Mouse (Mus musculus): ENCODE measurements around the gene Plaur.

DNA sequence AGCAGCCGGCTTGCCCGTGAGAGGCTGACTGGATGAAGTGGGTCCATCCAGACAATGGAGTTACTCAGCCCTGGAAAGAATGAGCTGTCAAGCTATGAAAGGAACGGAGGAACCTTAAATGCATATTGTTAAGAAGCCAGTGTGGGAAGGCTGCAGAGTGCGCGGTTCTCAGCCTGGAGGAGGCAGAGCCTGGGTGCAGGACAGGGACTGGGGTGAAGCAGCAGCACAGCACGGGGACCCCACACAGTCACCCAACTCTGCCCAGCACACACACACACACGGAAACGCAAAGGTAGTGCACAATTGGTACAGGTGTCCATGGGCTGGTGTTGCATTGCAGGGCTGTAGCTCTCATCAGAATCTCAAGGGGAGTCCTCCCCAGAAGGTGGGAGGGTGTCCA lies 42.7 kb upstream of the Plaur start:
- TF ChIP-seq CTCF (IDR thresholded peaks at IDR 0.05; ENCODE audit: control insufficient read depth, insufficient read depth, low read length) = no peak
- no peak for TF ChIP-seq POLR2A (IDR thresholded peaks at IDR 0.05; ENCODE audit: borderline replicate concordance, control insufficient read depth, low read depth, low read length)

Data from bone marrow, adult 2 months (tissue).